Mouse (Mus musculus) hindbrain, embryonic 14.5 days (tissue): ENCODE results near the gene Ppp1r14c. TPM values are rescaled to one million over a fixed set of nuclear protein-coding genes. Genes with fewer than 3 reads are reported as not detected.

Source experiments
- ATAC-seq: fragments of 200-750 bp; cut with Nextera tagmentation; 2 replicates; pipeline ENCODE4 v1.8.0; 2017; ENCODE audit warnings: moderate number of reproducible peaks, mild to moderate bottlenecking, moderate TSS enrichment, moderate library complexity; ENCODE audit not compliant: low FRiP score
- DNase-seq: peaks from one replicate; pipeline ENCODE4 v3.0.0-alpha.2; 2015; ENCODE audit warnings: low spot score
- H3K27ac ChIP-seq: fragments of 300-500 bp; sonication (generic); 2 replicates; pipeline ENCODE4 v1.5.1; 2014; ENCODE audit warnings: mild to moderate bottlenecking, moderate library complexity
- H3K27me3 ChIP-seq: fragments of 300-500 bp; sonication (generic); 2 replicates; pipeline ENCODE4 v1.6.1; 2014; ENCODE audit warnings: mild to moderate bottlenecking, low read length, mixed read lengths; ENCODE audit not compliant: control insufficient read depth, insufficient read depth
- H3K36me3 ChIP-seq: fragments of 300-500 bp; sonication (generic); replicated peaks from 2 replicates; pipeline ENCODE4 v1.6.1; 2014; ENCODE audit not compliant: control insufficient read depth, insufficient read depth
- H3K4me1 ChIP-seq: fragments of 300-500 bp; sonication (generic); replicated peaks from 2 replicates; pipeline ENCODE4 v1.6.1; 2014; ENCODE audit warnings: antibody characterized with exemption, low read length, mixed read lengths; ENCODE audit not compliant: control insufficient read depth, insufficient read depth
- H3K4me2 ChIP-seq: fragments of 300-500 bp; sonication (generic); replicated peaks from 2 replicates; pipeline ENCODE4 v1.6.1; 2014; ENCODE audit warnings: mild to moderate bottlenecking, moderate library complexity
- H3K4me3 ChIP-seq: fragments of 300-500 bp; sonication (generic); replicated peaks from 2 replicates; pipeline ENCODE4 v1.5.1; 2014; ENCODE audit warnings: mild to moderate bottlenecking, low read length
- H3K9ac ChIP-seq: fragments of 300-500 bp; sonication (generic); 2 replicates; pipeline ENCODE4 v1.6.1; 2014
- H3K9me3 ChIP-seq: fragments of 300-500 bp; sonication (generic); 2 replicates; pipeline ENCODE4 v1.6.1; 2016; ENCODE audit warnings: low read length; ENCODE audit not compliant: control insufficient read depth
- WGBS: fragments of 180-500 bp; shearing (Covaris S2); extraction: QIAGEN DNeasy Blood & Tissue Kit; methylation state at CpG from one replicate; pipeline ENCODE4 v1.1.7; 2014; 5-methylcytosine and 5-hydroxymethylcytosine counted together
- microRNA-seq: library from miRNA; unstranded; fragments of <30 nt; microRNA quantifications from one replicate; pipeline ENCODE4, GENCODE M21; 2016
- polyA plus RNA-seq: library from polyadenylated mRNA; unstranded; fragments of >200 nt; fragmentation: Nextera tagmentation; extraction: Ambion mirVana; gene quantifications from 2 replicates; pipeline ENCODE4 v1.2.1, GENCODE M21; 2014

Ppp1r14c gene
- polyA plus RNA-seq, 1 experiment from 2014 or later: 75.8 TPM

DNA sequence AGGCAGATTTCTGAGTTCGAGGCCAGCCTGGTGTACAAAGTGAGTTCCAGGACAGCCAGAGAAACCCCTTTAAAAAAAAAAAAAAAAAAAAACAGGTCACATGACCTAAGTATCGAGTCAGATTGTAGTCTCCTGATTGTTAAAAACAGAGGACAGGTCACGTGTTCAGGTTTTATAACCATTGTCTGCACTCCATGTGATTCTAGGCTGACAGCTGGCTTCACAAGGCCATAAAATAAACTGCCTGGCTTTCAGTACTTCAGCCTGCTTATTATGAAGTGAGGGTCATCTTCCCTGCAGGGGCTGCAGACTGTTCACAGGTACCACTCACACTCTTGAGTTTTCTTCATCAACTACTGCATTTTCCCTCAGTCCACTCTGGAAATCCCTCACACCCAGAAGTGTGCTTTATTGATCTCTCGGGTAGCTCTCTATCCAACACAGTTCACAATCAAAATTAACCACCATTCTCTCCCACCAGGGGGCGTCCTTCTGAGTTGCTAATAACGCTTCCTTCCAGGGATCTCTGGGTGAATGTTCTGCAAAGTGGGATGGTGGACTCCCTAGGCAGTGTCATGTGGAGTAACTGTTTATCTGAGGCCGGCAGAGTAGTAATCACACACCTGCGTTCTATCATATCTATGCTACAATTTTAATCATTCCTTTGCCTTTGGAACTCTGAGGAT lies 146.9 kb downstream of the Ppp1r14c start:
- WGBS: 72% methylated on average over 8 of the region's 8 CpGs

DNA sequence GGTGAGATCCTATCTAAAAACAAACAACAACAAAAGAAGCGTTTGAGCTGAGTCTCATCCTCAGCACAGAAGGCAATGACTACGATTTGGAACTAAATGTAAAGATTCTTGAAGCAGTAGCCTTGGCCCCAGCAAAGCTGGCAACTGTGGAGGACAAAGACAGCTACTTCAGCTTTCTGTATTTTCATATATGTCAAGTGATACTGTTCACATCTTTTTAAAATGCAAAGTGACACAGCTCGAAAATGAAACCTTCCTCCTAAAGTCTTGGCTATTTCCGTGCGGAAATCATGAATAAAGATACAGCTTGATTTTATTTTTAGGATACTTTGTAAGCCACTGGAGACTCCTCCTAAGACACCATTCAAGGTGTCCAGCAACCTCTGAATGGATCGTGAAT lies 148.1 kb downstream of the Ppp1r14c start:
- Histone ChIP-seq H3K9me3 (no peaks in the 10 kb centered on the region), H3K9ac (no peak overlapping the region), H3K4me2 (no peak overlapping the region), H3K27me3 (no peaks in the 10 kb centered on the region), H3K4me3 (no peak overlapping the region), H3K36me3 (no peaks in the 10 kb centered on the region), H3K27ac (no peak overlapping the region), H3K4me1 (peaks cover 9% of the 10 kb centered on the region; the same call in 1 of the 2 replicates)
- WGBS: 79% methylated on average over 6 of the region's 6 CpGs
- ATAC-seq (no peak), DNase-seq (no peak)

More for the DNA sequence above, 146.9 kb downstream of the Ppp1r14c start:
- Histone ChIP-seq H3K36me3 (no peaks in the 10 kb centered on the region), H3K9ac (no peak overlapping the region), H3K4me3 (no peak overlapping the region), H3K27ac (no peak overlapping the region), H3K4me2 (no peak overlapping the region), H3K27me3 (no peaks in the 10 kb centered on the region), H3K4me1 (peaks cover 13% of the 10 kb centered on the region; the same call in 1 of the 2 replicates), H3K9me3 (no peaks in the 10 kb centered on the region)
- ATAC-seq (no peak), DNase-seq (no peak)

Small RNAs within 50 kb of the gene (microRNA-seq; reads per million reads assigned to microRNA genes)
- gene Gm24482: not detected

Other genes starting within 250 kb of the Ppp1r14c start
- not detected in 2 replicates for gene H60c, start 98.3 kb upstream of the Ppp1r14c start, polyA plus RNA-seq
- 0.32 and 0.77 TPM in 2 replicates for gene Iyd, start 174.2 kb downstream of the Ppp1r14c start, polyA plus RNA-seq